Mouse (Mus musculus): ENCODE results near the gene Cyb5rl. TPM values are rescaled to one million over a fixed set of nuclear protein-coding genes. Genes with fewer than 3 reads are reported as not detected.

The Cyb5rl gene
- polyA plus RNA-seq, 1 experiment, result 11.0 TPM

- WGBS, result 71% methylated on average over 12 of the region's 12 CpGs
- Histone ChIP-seq H3K4me1 (ENCODE audit: control insufficient read depth, insufficient read depth, low read length) (no peaks in the 10 kb centered on the region), H3K4me3 (replicated peaks; ENCODE audit: extremely low read depth, low read depth, low read length) (no peak overlapping the region)
- TF ChIP-seq POLR2A (IDR thresholded peaks at IDR 0.05; ENCODE audit: borderline replicate concordance, extremely low read depth, low read depth, low read length) (no peak), CTCF (IDR thresholded peaks at IDR 0.05; ENCODE audit: insufficient read depth, low read length) (peak; percentile 53)
- no peak for DNase-seq
These were observed 54.6 kb downstream of the Cyb5rl start for GRCm38 (mm10) chr4:107121165-107121943.

GRCm38 (mm10) chr4:107124376-107124775 is 57.6 kb downstream of the Cyb5rl start:
- TF ChIP-seq POLR2A (IDR thresholded peaks at IDR 0.05; ENCODE audit: borderline replicate concordance, extremely low read depth, low read depth, low read length) (no peak), CTCF (IDR thresholded peaks at IDR 0.05; ENCODE audit: insufficient read depth, low read length) (no peak)
- Histone ChIP-seq H3K4me1 (ENCODE audit: control insufficient read depth, insufficient read depth, low read length) (no peaks in the 10 kb centered on the region), H3K4me3 (replicated peaks; ENCODE audit: extremely low read depth, low read depth, low read length) (no peak overlapping the region)
- no peak for DNase-seq
- 75% methylated on average over 7 of the region's 7 CpGs for WGBS

- Histone ChIP-seq H3K4me1 (ENCODE audit: control insufficient read depth, insufficient read depth, low read length) (no peaks in the 10 kb centered on the region), H3K4me3 (replicated peaks; ENCODE audit: extremely low read depth, low read depth, low read length) (no peak overlapping the region)
- no peak for DNase-seq
- WGBS, result 61% methylated on average over 5 of the region's 5 CpGs
- no peak for TF ChIP-seq CTCF (IDR thresholded peaks at IDR 0.05; ENCODE audit: insufficient read depth, low read length)
- TF ChIP-seq POLR2A (IDR thresholded peaks at IDR 0.05; ENCODE audit: borderline replicate concordance, extremely low read depth, low read depth, low read length), result no peak
These were observed 58.3 kb downstream of the Cyb5rl start for GRCm38 (mm10) chr4:107125101-107125500.

GRCm38 (mm10) chr4:107126389-107126788 is 59.6 kb downstream of the Cyb5rl start:
- no peak overlapping the region for H3K4me3 ChIP-seq (replicated peaks; ENCODE audit: extremely low read depth, low read depth, low read length)
- TF ChIP-seq CTCF (IDR thresholded peaks at IDR 0.05; ENCODE audit: insufficient read depth, low read length) (no peak), POLR2A (IDR thresholded peaks at IDR 0.05; ENCODE audit: borderline replicate concordance, extremely low read depth, low read depth, low read length) (no peak)
- H3K4me1 ChIP-seq (ENCODE audit: control insufficient read depth, insufficient read depth, low read length), result no peaks in the 10 kb centered on the region
- no peak for DNase-seq
- 73% methylated on average over 10 of the region's 10 CpGs for WGBS

- no peaks in the 10 kb centered on the region for H3K4me1 ChIP-seq (ENCODE audit: control insufficient read depth, insufficient read depth, low read length)
- WGBS, result 77% methylated on average over 13 of the region's 13 CpGs
- H3K4me3 ChIP-seq (replicated peaks; ENCODE audit: extremely low read depth, low read depth, low read length), result no peak overlapping the region
- DNase-seq, result no peak
- no peak for TF ChIP-seq CTCF (IDR thresholded peaks at IDR 0.05; ENCODE audit: insufficient read depth, low read length)
- TF ChIP-seq POLR2A (IDR thresholded peaks at IDR 0.05; ENCODE audit: borderline replicate concordance, extremely low read depth, low read depth, low read length), result no peak
These were observed 60.2 kb downstream of the Cyb5rl start for GRCm38 (mm10) chr4:107126891-107127524.

- DNase-seq, result no peak
- H3K4me3 ChIP-seq (replicated peaks; ENCODE audit: extremely low read depth, low read depth, low read length), result no peak overlapping the region
- WGBS, result 68% methylated on average over 13 of the region's 13 CpGs
- no peaks in the 10 kb centered on the region for H3K4me1 ChIP-seq (ENCODE audit: control insufficient read depth, insufficient read depth, low read length)
- no peak for TF ChIP-seq POLR2A (IDR thresholded peaks at IDR 0.05; ENCODE audit: borderline replicate concordance, extremely low read depth, low read depth, low read length)
- no peak for TF ChIP-seq CTCF (IDR thresholded peaks at IDR 0.05; ENCODE audit: insufficient read depth, low read length)
These were observed 61.3 kb downstream of the Cyb5rl start for GRCm38 (mm10) chr4:107127901-107128669.

GRCm38 (mm10) chr4:107129373-107129772 is 62.6 kb downstream of the Cyb5rl start:
- TF ChIP-seq CTCF (IDR thresholded peaks at IDR 0.05; ENCODE audit: insufficient read depth, low read length) (no peak), POLR2A (IDR thresholded peaks at IDR 0.05; ENCODE audit: borderline replicate concordance, extremely low read depth, low read depth, low read length) (no peak)
- H3K4me1 ChIP-seq (ENCODE audit: control insufficient read depth, insufficient read depth, low read length), result no peaks in the 10 kb centered on the region
- WGBS, result 72% methylated on average over 8 of the region's 8 CpGs
- no peak overlapping the region for H3K4me3 ChIP-seq (replicated peaks; ENCODE audit: extremely low read depth, low read depth, low read length)
- no peak for DNase-seq

GRCm38 (mm10) chr4:107130534-107130933 is 63.7 kb downstream of the Cyb5rl start:
- Histone ChIP-seq H3K4me3 (replicated peaks; ENCODE audit: extremely low read depth, low read depth, low read length) (no peak overlapping the region), H3K4me1 (ENCODE audit: control insufficient read depth, insufficient read depth, low read length) (no peaks in the 10 kb centered on the region)
- 22% methylated on average over 9 of the region's 9 CpGs for WGBS
- DNase-seq, result no peak
- TF ChIP-seq POLR2A (IDR thresholded peaks at IDR 0.05; ENCODE audit: borderline replicate concordance, extremely low read depth, low read depth, low read length) (no peak), CTCF (IDR thresholded peaks at IDR 0.05; ENCODE audit: insufficient read depth, low read length) (no peak)

- no peaks in the 10 kb centered on the region for H3K4me1 ChIP-seq (ENCODE audit: control insufficient read depth, insufficient read depth, low read length)
- WGBS, result 79% methylated on average over 3 of the region's 3 CpGs
- DNase-seq, result no peak
- H3K4me3 ChIP-seq (replicated peaks; ENCODE audit: extremely low read depth, low read depth, low read length), result no peak overlapping the region
- TF ChIP-seq CTCF (IDR thresholded peaks at IDR 0.05; ENCODE audit: insufficient read depth, low read length), result no peak
- TF ChIP-seq POLR2A (IDR thresholded peaks at IDR 0.05; ENCODE audit: borderline replicate concordance, extremely low read depth, low read depth, low read length), result no peak
These were observed 68.1 kb downstream of the Cyb5rl start for GRCm38 (mm10) chr4:107134891-107135290.

Data from lung, adult 2 months (tissue).